Mouse (Mus musculus) spleen, adult 12 weeks (tissue): ENCODE data around the gene Cacna2d3.

Source experiments
- DNase-seq: peaks from one replicate; pipeline ENCODE4 v3.0.0; 2022; ENCODE audit warnings: low spot score

The Cacna2d3 gene

GRCm38 (mm10) chr14:28923180-28923961, 798.3 kb downstream of the Cacna2d3 start:
- DNase-seq, result no peak

GRCm38 (mm10) chr14:28918871-28919270, 802.8 kb downstream of the Cacna2d3 start:
- no peak for DNase-seq

- no peak for DNase-seq
Measured at GRCm38 (mm10) chr14:28915004-28915403, 806.7 kb downstream of the Cacna2d3 start.

GRCm38 (mm10) chr14:28907659-28908058, 814.0 kb downstream of the Cacna2d3 start:
- no peak for DNase-seq

GRCm38 (mm10) chr14:28892530-28892929, 829.1 kb downstream of the Cacna2d3 start:
- no peak for DNase-seq

GRCm38 (mm10) chr14:28887373-28887772, 834.3 kb downstream of the Cacna2d3 start:
- DNase-seq, result no peak

GRCm38 (mm10) chr14:28886661-28887060, 835.0 kb downstream of the Cacna2d3 start:
- DNase-seq, result no peak

- DNase-seq, result no peak
Measured at GRCm38 (mm10) chr14:28870983-28871382, 850.7 kb downstream of the Cacna2d3 start.

- DNase-seq, result no peak
Measured at GRCm38 (mm10) chr14:28870382-28870781, 851.3 kb downstream of the Cacna2d3 start.

GRCm38 (mm10) chr14:28864925-28865324, 856.7 kb downstream of the Cacna2d3 start:
- no peak for DNase-seq

GRCm38 (mm10) chr14:28861142-28861541, 860.5 kb downstream of the Cacna2d3 start:
- DNase-seq, result no peak
